Mouse (Mus musculus) forebrain, embryonic 13.5 days (tissue): ENCODE results near the gene Angptl4. TPM values are rescaled to one million over a fixed set of nuclear protein-coding genes. Genes with fewer than 3 reads are reported as not detected.

Experiments used
- ATAC-seq: fragments of 200-750 bp; cut with Nextera tagmentation; 2 replicates; pipeline ENCODE4 v1.8.0; 2017
- H3K27ac ChIP-seq: fragments of 300-500 bp; sonication (generic); 2 replicates; pipeline ENCODE4 v1.5.1; 2015; ENCODE audit warnings: inconsistent platforms, mild to moderate bottlenecking, moderate library complexity
- H3K27me3 ChIP-seq: fragments of 300-500 bp; sonication (generic); 2 replicates; pipeline ENCODE4 v1.6.1; 2015; ENCODE audit warnings: mild to moderate bottlenecking, inconsistent platforms
- H3K36me3 ChIP-seq: fragments of 300-500 bp; sonication (generic); 2 replicates; pipeline ENCODE4 v1.6.1; 2015; ENCODE audit warnings: mild to moderate bottlenecking, inconsistent platforms; ENCODE audit not compliant: poor library complexity, severe bottlenecking
- H3K4me1 ChIP-seq: fragments of 300-500 bp; sonication (generic); 2 replicates; pipeline ENCODE4 v1.6.1; 2015; ENCODE audit warnings: inconsistent platforms
- H3K4me2 ChIP-seq: fragments of 300-500 bp; sonication (generic); 2 replicates; pipeline ENCODE4 v1.6.1; 2015; ENCODE audit warnings: inconsistent platforms, mild to moderate bottlenecking, moderate library complexity
- H3K4me3 ChIP-seq: fragments of 300-500 bp; sonication (generic); 2 replicates; pipeline ENCODE4 v1.5.1; 2015; ENCODE audit warnings: mild to moderate bottlenecking, inconsistent platforms
- H3K9ac ChIP-seq: fragments of 300-500 bp; sonication (generic); 2 replicates; pipeline ENCODE4 v1.6.1; 2015; ENCODE audit warnings: mild to moderate bottlenecking, inconsistent platforms
- H3K9me3 ChIP-seq: fragments of 300-500 bp; sonication (generic); replicated peaks from 2 replicates; pipeline ENCODE4 v1.6.1; 2016; ENCODE audit warnings: inconsistent platforms
- WGBS: fragments of 180-500 bp; shearing (Covaris S2); methylation state at CpG from one replicate; pipeline ENCODE4 v1.1.7; 2015; 5-methylcytosine and 5-hydroxymethylcytosine counted together
- polyA plus RNA-seq: library from polyadenylated mRNA; unstranded; fragments of >200 nt; fragmentation: Nextera tagmentation; extraction: Ambion mirVana; gene quantifications from 2 replicates; pipeline ENCODE4 v1.2.1, GENCODE M21; 2015

Angptl4 gene
- polyA plus RNA-seq, 1 experiment from 2014 or later = 10.0 TPM

DNA sequence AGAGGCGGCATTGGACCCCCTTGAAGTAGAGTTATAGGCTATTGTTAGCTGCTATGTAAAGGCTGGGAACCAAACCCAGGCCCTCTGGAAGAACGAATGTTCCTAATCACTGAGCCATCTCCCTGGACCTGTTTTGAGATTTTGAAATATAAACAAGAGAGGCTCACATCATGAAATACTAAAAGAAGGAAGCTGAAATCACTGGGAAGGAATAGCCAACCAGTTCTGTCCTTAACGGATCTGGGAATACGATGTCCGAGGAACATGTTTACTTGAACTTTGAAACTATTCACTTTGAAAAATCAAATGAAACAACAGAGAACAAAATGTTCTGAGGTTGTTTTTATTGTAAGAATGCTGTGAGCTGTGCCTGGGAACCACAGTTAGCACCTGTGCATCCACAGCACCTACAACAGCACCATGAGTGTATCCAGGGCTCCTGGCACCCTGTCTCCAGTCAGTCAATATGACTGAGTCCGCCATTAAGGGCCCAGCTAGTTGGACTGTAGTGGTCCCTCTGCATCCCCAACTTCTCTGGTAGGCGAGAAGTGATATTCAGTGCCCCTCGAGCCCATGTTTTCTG, 7.0 kb downstream of the Angptl4 start:
- H3K4me1 ChIP-seq = peaks cover 13% of the 10 kb centered on the region
- H3K9ac ChIP-seq = no peak overlapping the region
- WGBS = 91% methylated on average over 8 of the region's 8 CpGs
- H3K4me2 ChIP-seq = no peak overlapping the region
- no peak for ATAC-seq
- H3K36me3 ChIP-seq = no peaks in the 10 kb centered on the region
- no peak overlapping the region for H3K27ac ChIP-seq
- H3K27me3 ChIP-seq = no peaks in the 10 kb centered on the region
- H3K9me3 ChIP-seq = no peaks in the 10 kb centered on the region
- no peak overlapping the region for H3K4me3 ChIP-seq

DNA sequence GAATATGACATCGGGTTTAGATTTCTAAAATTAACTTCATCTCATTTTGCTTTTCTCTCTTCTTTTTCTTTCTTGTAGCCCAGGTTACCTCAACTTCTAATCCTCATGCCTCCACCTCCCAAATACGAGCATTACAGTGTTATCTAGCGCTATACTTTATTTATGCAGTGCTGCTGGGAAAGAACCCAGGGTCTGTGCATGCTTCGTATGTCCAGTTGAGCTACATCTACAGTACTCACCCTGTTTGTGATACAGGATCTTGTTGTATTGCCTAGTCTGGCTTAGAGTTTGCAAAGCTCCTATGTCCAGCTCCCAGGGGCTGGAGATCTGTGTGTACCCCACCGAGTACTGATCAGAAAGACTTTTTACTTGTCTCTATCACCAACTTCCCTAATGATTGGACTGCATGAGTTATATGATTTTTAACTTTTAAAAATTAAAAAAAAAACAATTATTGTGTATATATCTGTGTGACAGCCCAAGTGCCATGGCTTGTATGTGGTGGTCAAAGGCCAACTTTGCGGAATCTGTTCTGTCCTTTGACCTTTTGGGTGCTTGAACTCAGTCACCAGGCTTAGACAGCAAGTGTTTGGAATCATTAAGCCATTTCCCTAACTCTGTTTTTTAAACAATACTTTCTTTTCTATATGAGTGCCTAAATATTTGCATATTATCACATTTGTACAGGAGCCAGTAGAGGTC, 7.6 kb downstream of the Angptl4 start:
- H3K27me3 ChIP-seq = no peaks in the 10 kb centered on the region
- ATAC-seq = no peak
- WGBS = 90% methylated on average over 6 of the region's 6 CpGs

DNA sequence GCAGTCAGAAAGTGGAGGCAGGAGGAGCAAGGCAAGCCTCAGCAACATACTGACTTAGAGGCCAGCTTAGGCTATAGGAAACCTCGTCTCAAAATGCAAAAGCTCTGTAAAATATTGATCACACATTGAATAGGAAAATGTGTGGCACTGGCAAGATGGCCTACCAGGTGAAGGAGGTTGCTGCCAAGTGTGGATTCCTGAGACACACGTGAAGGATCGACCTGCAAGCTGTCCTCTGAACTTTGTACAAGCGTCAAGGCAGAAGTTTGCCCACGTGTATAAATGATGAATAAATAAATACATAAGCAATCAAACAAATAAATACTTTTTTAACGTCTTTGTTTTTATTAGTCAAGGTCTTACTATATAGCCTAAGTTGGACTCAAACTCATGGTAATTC, 8.2 kb downstream of the Angptl4 start:
- Histone ChIP-seq H3K4me1 (0 out of 2 replicates have a peak, but pooled peaks cover under 1% of the 10 kb centered on the region), H3K27me3 (no peaks in the 10 kb centered on the region), H3K36me3 (no peaks in the 10 kb centered on the region), H3K9me3 (no peaks in the 10 kb centered on the region), H3K27ac (no peak overlapping the region), H3K4me3 (no peak overlapping the region), H3K9ac (no peak overlapping the region), H3K4me2 (no peak overlapping the region)
- WGBS = 82% methylated on average over 6 of the region's 6 CpGs
- no peak for ATAC-seq

More for the DNA sequence above, 7.6 kb downstream of the Angptl4 start:
- Histone ChIP-seq H3K4me1 (peaks cover 6% of the 10 kb centered on the region), H3K9me3 (no peaks in the 10 kb centered on the region), H3K27ac (no peak overlapping the region), H3K9ac (no peak overlapping the region), H3K36me3 (no peaks in the 10 kb centered on the region), H3K4me2 (no peak overlapping the region), H3K4me3 (no peak overlapping the region)

DNA sequence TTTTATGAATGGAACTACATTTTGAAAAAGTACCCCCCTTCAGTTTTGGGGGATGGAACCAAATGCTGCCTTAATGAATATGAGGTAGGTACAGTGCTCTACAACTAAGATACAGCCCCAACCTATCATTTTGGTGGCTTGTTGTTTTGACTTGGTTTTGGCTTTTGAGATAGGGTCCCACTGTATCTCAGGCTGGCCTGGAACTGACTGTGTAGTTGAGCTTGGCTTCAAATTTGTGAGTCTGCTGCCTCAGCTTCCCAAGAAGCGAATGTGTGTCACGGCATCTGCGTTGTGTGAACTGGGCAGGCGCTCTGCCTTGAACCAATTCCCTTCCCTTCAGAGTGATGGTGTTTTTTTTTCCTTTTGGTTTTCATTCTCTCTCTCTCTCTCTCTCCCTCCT, 10.0 kb downstream of the Angptl4 start:
- no peak for ATAC-seq
- Histone ChIP-seq H3K27ac (no peak overlapping the region), H3K27me3 (no peaks in the 10 kb centered on the region; the same call in 1 of the 2 replicates), H3K4me2 (no peak overlapping the region), H3K4me1 (no peaks in the 10 kb centered on the region), H3K36me3 (no peaks in the 10 kb centered on the region), H3K9me3 (no peaks in the 10 kb centered on the region), H3K9ac (no peak overlapping the region), H3K4me3 (no peak overlapping the region)
- WGBS = 94% methylated on average over 4 of the region's 4 CpGs

DNA sequence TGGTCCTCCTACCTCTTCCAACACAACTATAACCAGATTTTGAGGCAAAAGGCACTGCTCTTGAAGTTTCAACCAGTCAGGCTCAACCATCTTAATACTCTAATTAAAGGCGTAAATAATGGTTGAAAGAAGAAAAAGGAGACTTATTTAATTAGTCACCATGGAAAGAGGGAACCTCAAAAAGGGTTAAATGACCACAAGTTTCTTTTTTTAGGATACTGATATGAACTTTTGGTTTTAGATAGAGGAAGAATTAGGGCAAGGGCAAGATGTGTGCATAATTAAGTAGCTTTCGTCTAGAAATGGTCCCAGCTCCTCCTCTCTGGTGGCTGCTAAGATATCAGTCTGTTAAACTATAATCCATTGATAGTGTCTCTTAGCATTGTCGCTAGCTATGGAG, 15.2 kb downstream of the Angptl4 start:
- 76% methylated on average over 3 of the region's 3 CpGs for WGBS

DNA sequence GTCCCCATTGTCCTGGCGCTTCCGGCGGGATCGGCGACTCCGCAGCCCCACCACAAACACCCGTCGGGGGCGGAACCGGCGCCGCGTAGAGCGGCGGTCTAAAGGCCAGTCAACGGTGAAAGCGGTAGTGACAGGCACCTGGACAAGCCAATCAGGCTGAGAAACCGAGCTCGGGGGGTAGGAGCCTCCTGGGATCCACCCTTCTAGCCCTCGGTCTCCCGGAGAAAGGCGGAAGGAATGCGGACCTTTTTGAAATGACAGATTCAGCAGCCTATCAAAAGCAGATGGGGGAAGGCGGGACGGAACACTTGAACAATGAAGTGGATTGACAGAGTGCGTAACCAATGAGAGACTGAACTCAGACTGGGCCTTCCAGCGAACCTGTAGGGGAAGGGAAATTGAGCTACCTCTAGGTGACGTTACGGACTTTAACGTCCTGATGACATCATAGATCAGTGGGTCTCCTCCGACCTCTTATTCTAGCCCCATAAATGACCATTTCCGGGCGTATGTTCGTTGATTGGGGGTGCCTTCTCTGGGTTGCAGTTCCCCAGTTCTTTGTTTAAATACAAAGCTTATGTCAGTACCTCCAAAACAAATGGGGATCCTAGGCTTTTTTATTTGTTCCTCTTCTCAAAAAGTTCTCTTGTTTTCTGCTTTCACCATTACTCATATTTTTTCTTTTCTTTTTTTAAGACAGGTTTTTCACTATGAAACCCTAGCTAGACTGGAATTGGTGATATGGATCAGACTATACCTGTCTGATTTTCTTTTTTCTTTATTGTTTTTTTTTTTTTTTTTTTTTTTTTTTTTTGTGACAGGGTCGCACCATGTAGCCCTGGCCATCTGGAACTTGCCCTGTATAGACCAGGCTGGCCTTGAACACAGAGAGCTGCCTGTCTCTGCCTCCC, 21.1 kb downstream of the Angptl4 start, which contains the start of gene Rab11b:
Gene Rab11b, minus strand, starts transcription at position 276 of the 911 bp plus-strand sequence.
- Histone ChIP-seq H3K4me2 (peak within 1 kb of the TSS; percentile 79), H3K36me3 (peaks cover 11% of the 10 kb centered on the region; the same call in 1 of the 2 replicates), H3K9me3 (no peaks in the 10 kb centered on the region), H3K4me1 (peaks cover 40% of the 10 kb centered on the region), H3K27ac (peak within 1 kb of the TSS; percentile 99), H3K9ac (peak within 1 kb of the TSS; percentile 98), H3K4me3 (peak within 1 kb of the TSS; percentile 81), H3K27me3 (no peaks in the 10 kb centered on the region)
- WGBS = 3% methylated on average over 35 of the region's 35 CpGs
- peak; percentile 99 for ATAC-seq

More for the DNA sequence above, 15.2 kb downstream of the Angptl4 start:
- Histone ChIP-seq H3K9me3 (no peaks in the 10 kb centered on the region), H3K4me3 (no peak overlapping the region), H3K27ac (no peak overlapping the region), H3K4me2 (no peak overlapping the region), H3K27me3 (no peaks in the 10 kb centered on the region; the same call in 1 of the 2 replicates), H3K9ac (no peak overlapping the region), H3K4me1 (no peaks in the 10 kb centered on the region), H3K36me3 (no peaks in the 10 kb centered on the region)
- ATAC-seq = no peak

DNA sequence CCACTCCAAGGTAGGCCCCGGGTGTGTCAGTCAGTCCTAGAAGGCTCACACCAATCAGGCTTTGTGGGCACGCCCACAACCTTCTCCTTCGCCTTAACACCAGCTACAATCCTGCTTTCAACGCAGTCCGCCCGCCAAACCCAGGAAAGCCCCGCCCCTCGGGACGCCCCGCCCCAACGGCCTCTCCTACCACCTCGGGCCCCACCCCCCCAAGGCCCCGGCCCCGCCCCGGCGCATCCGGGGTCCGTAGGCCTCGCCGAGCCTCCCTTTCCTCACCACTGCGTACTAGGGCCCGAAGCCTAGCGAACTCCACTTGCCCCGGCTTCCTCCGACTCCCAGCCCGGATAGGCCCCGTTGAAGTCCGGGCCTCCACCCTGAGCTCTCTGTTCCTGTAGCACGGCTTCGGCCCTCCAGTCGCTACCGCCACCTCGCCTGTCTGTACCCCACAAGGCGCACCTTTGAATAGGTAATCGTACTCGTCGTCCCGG, 21.8 kb downstream of the Angptl4 start:
- H3K4me2 ChIP-seq = peak overlapping the region; percentile 79
- peak overlapping the region; percentile 81 for H3K4me3 ChIP-seq
- H3K9ac ChIP-seq = peak overlapping the region; percentile 98
- no peaks in the 10 kb centered on the region for H3K27me3 ChIP-seq
- H3K36me3 ChIP-seq = peaks cover 11% of the 10 kb centered on the region; the same call in 1 of the 2 replicates
- WGBS = under 1% methylated on average over 38 of the region's 38 CpGs
- ATAC-seq = peak; percentile 79
- H3K4me1 ChIP-seq = peaks cover 45% of the 10 kb centered on the region
- no peaks in the 10 kb centered on the region for H3K9me3 ChIP-seq
- H3K27ac ChIP-seq = peak overlapping the region; percentile 99

DNA sequence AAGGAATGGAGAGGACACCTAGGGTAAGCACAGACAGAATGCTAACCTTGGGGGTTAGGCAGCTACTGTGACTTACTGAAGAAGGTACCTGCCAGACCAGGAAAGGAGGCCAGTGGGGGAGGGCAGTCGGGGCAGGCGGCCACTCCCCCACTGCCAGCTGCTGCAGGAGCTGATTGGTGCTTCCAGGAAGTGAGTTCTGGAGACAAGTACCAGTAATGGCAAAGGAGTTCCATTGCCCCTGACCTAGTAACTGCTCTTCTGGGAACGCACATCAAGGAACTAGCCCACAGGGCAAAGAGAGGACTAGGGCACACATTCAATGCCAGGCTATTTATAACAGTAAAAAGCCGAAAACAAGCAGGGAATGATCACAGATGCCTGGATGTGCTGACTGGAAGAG, 24.4 kb downstream of the Angptl4 start:
- no peak overlapping the region for H3K27ac ChIP-seq
- 79% methylated on average over 4 of the region's 4 CpGs for whole genome bisulfite sequencing
- peaks cover 13% of the 10 kb centered on the region; the same call in 1 of the 2 replicates for H3K36me3 ChIP-seq
- no peak overlapping the region for H3K4me3 ChIP-seq
- ATAC-seq = no peak
- H3K9ac ChIP-seq = no peak overlapping the region
- peaks cover 52% of the 10 kb centered on the region for H3K4me1 ChIP-seq
- no peaks in the 10 kb centered on the region for H3K27me3 ChIP-seq
- H3K9me3 ChIP-seq = no peaks in the 10 kb centered on the region
- 0 out of 2 replicates have a peak overlapping the region, but pooled peaks have one; percentile 6 for H3K4me2 ChIP-seq

DNA sequence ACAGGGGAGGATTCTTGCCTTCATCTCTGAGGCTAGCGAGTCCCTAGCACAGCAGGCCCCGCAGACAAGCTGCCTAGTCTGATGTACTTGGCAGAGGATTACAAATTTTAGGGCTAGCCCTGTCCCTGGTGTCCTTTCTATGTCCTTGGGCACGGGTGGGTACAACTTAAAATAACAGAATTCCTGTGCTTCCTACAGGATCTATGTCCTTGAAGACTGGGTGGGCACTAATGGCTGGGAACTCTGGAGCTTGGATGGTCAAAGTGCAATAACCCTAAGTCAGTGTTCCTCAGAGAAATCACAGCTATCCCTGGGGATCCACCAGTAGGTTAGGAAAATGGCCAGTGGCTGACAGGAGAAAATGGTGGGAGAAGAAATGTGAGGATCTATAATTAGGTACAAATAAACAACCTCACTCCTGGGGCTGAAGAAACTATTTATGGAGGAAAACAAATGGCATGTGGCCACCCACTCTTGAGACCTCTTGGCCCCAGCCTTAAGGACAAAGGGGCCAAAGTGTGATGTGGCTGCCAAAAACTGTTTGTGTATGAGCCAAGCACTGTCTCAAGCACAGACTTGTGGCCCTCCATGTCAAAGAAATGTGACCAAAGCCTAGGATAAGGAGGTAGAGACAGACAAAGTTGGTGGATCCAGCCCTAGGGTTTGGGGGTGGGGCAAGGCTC, 25.4 kb downstream of the Angptl4 start:
- H3K27me3 ChIP-seq = no peaks in the 10 kb centered on the region
- H3K9ac ChIP-seq = 0 out of 2 replicates have a peak overlapping the region, but pooled peaks have one; percentile 3
- 85% methylated on average over 3 of the region's 3 CpGs for WGBS
- H3K27ac ChIP-seq = no peak overlapping the region
- peak overlapping the region; percentile 4; the same call in 1 of the 2 replicates for H3K4me2 ChIP-seq
- peaks cover 20% of the 10 kb centered on the region for H3K36me3 ChIP-seq
- H3K9me3 ChIP-seq = no peaks in the 10 kb centered on the region
- H3K4me1 ChIP-seq = peaks cover 52% of the 10 kb centered on the region
- ATAC-seq = no peak
- H3K4me3 ChIP-seq = no peak overlapping the region

DNA sequence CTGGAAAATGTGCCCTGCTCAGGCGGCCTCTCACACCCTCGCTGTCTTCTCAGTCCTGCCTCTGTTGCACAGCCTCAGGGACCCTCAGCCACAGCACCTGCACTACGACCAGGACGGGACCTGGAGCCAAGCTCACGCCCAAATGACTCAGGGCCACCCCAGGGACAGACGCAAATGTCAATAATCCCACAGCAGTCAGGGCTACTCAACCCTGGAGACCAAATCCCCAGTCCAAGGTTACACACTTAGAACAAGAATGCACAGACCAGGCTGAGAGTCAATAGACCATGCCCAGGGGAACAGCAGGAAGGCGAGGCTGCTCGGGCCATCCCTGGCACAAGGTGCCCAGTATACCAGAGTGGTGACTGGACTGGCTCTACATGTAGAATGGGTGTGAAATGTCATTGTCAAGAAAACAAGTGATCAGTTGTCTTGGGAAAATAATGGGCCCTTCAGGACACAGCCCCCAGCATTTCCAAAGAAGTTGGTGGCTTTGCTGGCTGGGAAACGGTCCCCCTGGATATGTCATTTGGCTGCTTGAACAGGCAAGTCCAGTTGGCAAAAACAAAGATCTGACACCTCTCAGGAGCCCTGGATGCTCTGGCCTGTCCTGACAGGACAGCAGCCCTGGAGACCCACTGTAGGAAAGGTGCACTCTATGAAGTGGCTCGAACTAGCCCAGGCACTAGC, 26.1 kb downstream of the Angptl4 start:
- Histone ChIP-seq H3K4me3 (no peak overlapping the region), H3K36me3 (peaks cover 27% of the 10 kb centered on the region), H3K9me3 (no peaks in the 10 kb centered on the region), H3K27ac (no peak overlapping the region), H3K4me1 (peaks cover 52% of the 10 kb centered on the region), H3K4me2 (peak overlapping the region; percentile 4; the same call in 1 of the 2 replicates), H3K27me3 (no peaks in the 10 kb centered on the region), H3K9ac (peak overlapping the region; percentile 3; the same call in 1 of the 2 replicates)
- ATAC-seq = no peak
- 83% methylated on average over 10 of the region's 10 CpGs for WGBS

DNA sequence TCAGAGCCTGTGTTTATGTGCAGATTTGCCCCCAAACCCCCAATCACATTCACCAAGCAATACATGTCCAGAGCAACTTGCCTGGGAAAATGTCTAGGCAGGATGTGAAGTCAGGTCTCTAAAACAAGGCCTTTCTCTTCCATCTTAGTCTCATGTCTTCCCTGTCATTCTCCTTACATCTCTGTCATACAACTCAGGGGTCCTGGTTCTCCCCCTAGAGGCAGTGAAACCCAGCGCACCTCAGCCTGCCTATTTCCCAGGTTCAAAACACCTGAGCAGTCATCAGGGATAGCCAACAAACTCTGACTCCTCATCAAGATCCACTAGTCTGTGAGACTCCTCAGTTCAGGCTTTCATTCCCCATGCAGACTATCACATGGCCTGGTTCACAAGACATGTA, 27.0 kb downstream of the Angptl4 start:
- Histone ChIP-seq H3K9ac (no peak overlapping the region), H3K4me1 (peaks cover 52% of the 10 kb centered on the region), H3K9me3 (no peaks in the 10 kb centered on the region), H3K4me3 (no peak overlapping the region), H3K36me3 (peaks cover 36% of the 10 kb centered on the region), H3K27me3 (no peaks in the 10 kb centered on the region), H3K27ac (no peak overlapping the region), H3K4me2 (no peak overlapping the region)
- WGBS = 70% methylated on average over 1 of the region's 1 CpGs
- no peak for ATAC-seq
